Mouse (Mus musculus) olfactory bulb, adult 2 months (tissue): ENCODE data around the gene Lmcd1.

ENCODE experiments used
- CTCF ChIP-seq: fragments of 200-500 bp; IDR thresholded peaks from 2 replicates; pipeline ENCODE4 v1.5.1; 2012; ENCODE audit warnings: low read depth, mild to moderate bottlenecking, low read length, moderate library complexity; ENCODE audit not compliant: insufficient read depth
- POLR2A ChIP-seq: fragments of 200-500 bp; IDR thresholded peaks from 2 replicates; pipeline ENCODE4 v1.6.1; 2012; ENCODE audit warnings: mild to moderate bottlenecking, low read depth, low read length, moderate library complexity; ENCODE audit not compliant: insufficient read depth

- no peak for TF ChIP-seq CTCF
- no peak for TF ChIP-seq POLR2A
Observed at GRCm38 (mm10) chr6:112320679-112321078, 47.1 kb downstream of the Lmcd1 start.
